Mouse (Mus musculus) ES-CJ7 (cell line): ENCODE results near the gene Golph3l.

Experiments
- DNase-seq: peaks from one replicate; pipeline ENCODE4 v3.0.0; 2011; ENCODE audit warnings: low read depth, low spot score

Golph3l gene

GRCm38 (mm10) chr3:95655437-95655836 is 66.7 kb downstream of the Golph3l start:
- DNase-seq, result no peak

DNA sequence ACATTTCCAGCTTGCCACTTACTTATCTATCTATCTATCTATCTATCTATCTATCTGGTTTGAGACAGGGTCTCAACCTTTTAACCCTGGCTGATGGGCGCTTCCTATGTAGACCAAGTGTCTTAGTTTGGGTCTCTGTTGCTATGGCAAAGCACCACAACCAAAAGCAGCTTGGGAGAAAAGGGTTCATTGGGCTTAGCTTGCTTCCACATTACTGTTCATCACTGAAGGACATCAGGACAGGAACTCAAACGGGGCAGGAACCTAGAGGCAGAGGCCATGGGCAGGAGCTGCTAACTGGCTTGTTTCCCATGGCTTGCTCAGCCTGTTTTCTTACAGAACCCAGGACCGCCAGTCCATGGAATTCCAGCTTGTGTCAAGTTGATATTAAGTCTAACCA is 68.4 kb downstream of the Golph3l start:
- DNase-seq, result no peak

- no peak for DNase-seq
Measured at GRCm38 (mm10) chr3:95657711-95658110, 69.0 kb downstream of the Golph3l start.

DNA sequence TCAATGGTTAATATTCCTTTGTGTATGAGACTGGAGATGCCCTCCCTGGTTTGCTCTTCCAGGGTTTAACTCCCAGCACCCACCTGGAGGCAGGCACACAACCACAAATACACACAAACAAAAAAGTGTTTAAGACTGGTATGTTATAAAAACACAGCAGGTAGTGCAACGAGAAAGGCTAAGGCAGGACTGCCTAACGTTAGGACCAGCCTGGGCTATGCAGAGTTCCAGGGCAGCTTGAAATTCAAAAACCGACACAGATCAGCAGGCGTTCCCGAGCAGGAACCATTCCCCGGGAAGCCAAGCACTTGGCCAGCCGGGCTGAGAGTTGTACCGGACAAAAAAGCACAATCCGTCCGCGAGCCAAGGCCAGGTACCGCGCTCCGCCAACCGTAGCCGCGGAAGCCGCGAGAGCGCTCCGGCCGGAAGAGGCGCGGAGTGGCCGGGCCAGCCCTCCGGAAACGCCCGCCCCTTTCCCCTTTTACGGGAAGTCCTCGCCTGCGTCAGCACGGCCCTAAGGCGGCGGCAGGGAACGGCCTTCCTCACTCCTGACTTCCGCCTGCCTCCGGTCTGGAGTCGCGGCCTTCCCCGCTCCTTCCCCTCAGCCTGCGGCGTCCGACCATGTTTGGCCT is 69.6 kb downstream of the Golph3l start, which contains the start of gene Mcl1:
TSS of gene Mcl1 (plus strand) at position 553 of the 632 bp plus-strand sequence.
- DNase-seq, result peak; percentile 87

- peak; percentile 86 for DNase-seq
Measured at GRCm38 (mm10) chr3:95658868-95659712, 70.4 kb downstream of the Golph3l start.

DNA sequence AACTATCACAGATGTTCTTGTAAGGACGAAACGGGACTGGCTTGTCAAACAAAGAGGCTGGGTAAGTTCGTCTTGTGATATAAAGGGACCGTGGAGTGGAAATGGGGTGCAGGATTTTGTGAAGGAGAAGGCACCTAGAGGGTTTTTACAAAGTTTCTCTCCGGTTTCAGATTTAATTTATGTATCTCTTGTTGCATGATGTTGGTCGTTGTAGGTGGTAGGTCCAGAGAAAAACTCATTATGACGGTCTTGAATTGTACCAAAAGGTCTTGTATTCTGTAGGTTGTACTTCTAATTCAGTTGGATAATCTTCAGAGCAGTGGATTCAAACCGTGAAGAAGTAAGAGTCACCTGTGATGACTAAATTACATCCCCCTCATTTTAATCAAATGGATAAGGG is 71.2 kb downstream of the Golph3l start:
- no peak for DNase-seq

DNA sequence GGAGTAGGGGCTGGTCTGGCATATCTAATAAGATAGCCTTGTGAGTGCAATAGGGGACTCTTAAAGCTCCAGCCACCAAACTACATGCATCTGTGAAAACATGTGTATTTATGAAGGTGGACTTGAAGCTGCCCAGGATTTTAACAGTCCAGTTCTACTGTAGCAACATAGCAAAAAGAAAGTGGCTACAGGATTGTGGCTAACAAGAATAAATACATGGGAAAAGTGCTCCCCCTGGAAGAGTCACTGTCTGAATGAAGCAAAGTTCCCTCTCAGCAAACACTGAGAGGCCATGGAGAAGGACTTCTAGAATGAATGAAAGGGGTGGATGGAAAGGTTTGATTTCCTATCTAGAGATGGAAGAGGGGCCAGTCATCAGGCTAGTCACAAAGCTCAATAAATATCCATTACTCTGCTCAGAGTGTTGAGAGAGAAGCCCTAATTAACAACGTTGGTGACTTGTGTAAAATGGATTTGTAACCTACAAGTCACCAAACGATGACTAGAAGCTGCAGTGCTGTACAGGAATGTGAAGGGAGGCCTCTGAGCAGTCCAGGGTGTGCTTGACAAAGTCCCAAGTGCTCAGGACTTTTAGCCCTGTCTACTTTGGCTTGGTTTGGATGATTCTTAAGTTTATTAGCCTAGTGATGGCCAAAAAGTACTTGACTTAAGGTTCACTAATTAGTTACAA is 72.2 kb downstream of the Golph3l start:
- DNase-seq, result no peak

DNA sequence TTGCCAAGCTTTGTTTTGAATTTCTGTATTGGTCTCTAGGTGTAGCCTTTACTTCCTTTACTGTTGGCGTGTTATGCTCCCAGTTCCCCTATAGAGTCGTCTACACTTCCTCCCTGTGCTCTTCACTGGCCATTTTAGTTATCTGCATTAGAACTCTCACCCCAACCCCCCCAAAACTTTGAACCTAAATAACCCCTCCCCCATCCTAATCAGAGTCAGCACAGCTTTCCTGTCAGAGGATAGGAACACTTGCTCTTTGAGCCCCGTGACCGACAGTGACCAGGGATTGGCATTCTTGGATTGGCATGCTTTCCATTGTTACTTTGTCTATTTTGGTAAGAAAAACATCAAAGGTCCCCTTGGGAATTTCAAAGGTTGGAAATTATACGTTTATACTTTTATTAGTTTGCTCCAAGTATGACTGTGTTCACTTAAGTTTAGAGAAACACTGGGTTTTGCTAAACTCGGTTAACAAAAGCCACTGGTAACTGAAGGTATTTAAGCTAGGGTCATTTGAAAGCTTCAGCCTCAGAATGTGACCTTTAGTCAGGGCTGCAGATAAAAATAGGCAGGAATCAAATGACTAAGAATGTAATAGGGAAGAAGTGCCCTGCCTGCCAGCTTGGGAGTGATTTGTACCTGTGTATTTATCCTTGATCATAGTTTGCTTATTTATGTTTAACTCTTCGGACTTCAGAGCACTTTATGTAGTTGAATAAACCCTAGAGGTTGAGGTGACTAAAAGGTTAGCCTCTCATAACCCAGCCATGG is 73.4 kb downstream of the Golph3l start:
- DNase-seq, result no peak

DNA sequence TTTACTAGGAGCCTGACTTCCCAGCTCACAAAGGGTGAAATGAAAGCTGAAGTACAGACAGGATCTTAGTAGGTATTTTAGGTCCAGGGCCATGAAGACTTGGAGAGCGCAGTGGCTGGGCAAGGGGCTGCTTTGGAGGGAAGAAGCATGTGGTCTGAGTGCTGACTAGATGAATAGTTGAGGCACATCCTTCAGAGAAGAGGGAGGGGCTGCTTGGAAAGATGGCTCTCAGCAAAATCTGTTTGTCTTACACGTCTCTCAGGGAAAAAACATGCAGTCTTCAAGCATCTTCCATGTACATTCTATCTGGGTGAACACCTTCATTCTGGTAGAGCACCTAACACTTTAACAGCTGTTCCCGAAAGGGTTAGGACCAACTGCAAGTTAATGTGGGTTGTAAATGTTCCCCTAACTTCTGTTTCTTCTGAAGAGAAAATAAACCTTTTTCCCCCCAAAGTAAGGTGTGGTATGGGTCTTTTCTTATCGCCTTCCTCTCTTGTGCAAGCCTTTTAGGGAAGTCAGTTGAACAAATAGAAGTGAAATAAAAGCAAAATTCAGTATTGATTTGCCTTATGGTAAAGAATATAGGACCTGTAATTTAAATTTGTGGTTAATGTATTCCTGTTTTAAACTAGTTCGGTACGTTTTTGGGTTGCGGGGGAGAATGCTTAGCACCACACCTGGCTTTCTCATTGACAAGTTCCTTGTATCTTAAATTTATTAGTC is 74.2 kb downstream of the Golph3l start:
- no peak for DNase-seq

GRCm38 (mm10) chr3:95663486-95663885 is 74.8 kb downstream of the Golph3l start:
- peak; percentile 80 for DNase-seq

DNA sequence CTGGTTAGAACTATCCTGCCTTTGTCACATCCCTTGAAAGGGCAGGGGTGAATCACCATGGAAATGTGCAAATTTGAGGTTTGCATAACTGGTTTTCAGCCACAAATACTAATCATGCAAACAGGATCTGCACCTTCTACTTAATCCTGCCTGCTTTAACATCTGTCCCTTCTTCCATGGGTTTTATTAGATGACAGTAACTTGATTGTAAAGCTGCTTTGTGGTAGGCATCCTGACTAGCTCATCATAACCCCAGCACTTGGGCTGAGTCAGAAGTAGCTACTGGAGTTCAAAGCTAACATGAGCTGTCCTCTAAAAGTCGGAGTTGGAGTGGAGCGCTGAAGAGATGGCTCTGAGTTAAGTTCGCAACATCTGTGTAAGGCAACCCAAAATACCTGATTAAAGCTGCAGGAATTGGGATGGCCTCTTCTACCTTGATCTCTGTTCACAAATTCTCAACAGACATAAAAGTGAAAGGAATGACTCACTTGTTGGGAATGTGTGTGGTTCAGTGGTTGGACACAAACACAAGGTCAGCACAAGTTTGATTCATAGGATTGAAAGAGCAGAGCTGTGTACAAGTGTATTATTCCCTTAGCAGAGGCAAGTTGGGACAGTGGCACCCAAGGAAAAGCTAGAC is 75.4 kb downstream of the Golph3l start:
- DNase-seq, result no peak

- peak; percentile 35 for DNase-seq
Measured at GRCm38 (mm10) chr3:95664940-95665352, 76.2 kb downstream of the Golph3l start.

GRCm38 (mm10) chr3:95666124-95666844 is 77.5 kb downstream of the Golph3l start:
- peak; percentile 74 for DNase-seq

DNA sequence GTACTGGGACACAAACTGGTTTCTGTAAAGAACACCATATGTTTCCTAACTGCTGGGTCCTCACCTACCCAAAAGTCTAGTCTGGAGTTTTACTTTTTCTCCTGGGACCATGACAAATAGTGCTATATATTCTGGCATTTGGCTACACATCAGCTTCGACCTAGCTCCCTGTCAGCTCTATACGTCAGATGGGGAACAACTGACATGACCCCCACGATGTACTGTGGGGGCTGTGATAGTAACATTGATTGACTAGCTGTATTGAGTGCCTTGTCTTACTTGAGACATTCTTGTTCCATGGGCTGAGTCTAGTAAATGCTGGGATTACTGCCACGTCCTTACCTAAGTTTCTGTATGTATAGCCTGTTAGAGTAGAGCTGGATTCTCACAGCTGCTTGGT is 78.8 kb downstream of the Golph3l start:
- no peak for DNase-seq

- peak; percentile 63 for DNase-seq
Measured at GRCm38 (mm10) chr3:95668026-95668425, 79.3 kb downstream of the Golph3l start.
